Mouse (Mus musculus) neural tube, embryonic 10.5 days (tissue): ENCODE measurements at regions not wholly inside any gene's neighbourhood (a gene's known extent, or its start where the extent isn't known, plus 50 kb on each side); places are given as distances from the start of the nearest gene placed in this dataset.

ENCODE experiments used
- DNase-seq: peaks from one replicate; pipeline ENCODE4 v3.0.0-alpha.2; 2017; ENCODE audit warnings: low spot score; ENCODE audit errors: extremely low spot score

DNA sequence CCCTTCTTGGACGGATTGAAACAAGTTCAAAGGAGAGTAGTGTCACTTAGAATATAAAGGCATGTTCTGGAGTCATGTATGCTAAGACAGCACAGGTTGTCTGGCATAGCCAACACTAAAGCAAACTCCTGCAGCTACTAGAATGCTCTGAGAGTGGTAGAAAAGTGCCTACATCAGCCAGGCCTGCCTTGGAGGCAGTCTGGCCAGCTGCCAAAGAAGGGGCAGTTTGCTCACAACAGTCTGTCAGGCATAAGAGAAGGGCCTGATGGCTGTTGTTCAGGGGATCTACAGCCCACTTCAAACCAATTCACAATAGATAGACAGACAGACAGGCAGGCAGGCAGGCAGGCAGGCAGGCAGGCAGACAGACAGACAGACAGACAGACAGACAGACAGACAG lies 136.5 kb upstream of the Dap start:
- no peak for DNase-seq

DNA sequence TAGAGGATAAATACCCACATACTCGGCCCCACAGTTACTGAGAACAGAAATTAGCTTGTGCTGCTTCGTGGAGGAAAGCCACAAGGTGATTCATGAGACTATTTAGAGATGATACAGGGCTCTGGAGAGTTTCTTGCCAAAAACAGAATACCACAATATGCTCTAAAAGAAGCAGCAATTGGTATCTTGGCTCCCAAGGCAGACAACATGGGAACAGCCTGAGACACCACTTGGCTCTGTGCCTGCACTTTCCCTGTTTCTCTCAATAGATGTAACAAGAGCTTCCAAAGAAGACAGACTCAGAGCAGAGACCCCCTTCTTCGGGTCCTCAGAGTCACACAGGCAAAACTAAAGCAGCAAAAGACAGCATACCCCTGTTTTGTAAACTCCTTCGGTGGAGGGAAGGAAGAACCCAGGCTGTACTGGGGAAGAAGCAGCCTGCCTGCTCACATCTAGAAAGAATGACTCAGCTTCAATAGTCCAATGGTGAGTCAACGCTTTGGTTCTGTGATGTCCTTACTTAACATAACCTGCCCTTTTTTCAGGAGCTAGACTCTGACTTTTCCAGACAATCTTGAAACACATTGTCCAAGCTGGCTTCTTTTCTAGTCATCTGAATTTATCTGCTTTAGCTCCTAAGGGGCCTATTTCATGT lies 132.1 kb upstream of the Dap start:
- no peak for DNase-seq

- DNase-seq: no peak
Observed at GRCm38 (mm10) chr15:31096206-31096605, 127.9 kb upstream of the Dap start.

- no peak for DNase-seq
Observed at GRCm38 (mm10) chr15:31097301-31097700, 126.8 kb upstream of the Dap start.

DNA sequence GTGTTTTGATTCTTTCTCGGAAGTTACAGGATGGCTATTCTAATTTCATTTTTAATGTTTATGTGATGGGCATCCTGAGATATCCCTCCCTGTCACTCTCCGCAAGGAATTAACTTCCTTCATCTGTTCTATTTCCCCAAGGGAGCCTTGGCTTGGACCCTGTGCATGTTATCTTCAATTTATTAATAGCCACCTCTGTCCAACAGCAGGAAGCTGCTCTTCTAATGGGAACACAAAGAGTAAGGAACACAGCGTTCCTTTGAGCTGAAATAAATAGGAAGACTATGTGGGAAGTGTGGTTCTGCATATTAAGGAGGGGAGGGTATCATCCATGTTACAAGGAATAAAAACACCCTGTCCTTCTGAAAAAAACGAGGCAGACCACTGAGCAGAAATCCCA lies 119.4 kb upstream of the Dap start:
- no peak for DNase-seq

DNA sequence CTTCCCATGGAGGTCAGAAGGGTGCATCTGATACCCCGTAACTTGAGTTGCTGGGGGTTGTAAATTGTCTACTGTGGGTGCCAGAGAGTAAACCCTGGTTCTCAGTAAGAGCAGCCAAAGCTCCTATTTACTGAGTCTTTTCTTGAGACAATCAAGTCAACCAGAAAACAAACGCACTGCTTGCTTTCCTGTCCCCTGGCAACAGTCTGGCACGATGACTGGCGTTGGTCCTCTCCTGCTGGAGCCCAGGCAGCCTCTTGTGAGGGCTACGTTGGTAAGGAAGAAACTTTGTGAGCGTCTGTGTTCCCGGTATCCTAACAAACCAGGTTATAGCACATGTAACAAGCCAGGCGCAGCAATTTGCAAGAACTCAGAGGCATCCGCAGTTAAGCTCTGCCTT lies 117.2 kb upstream of the Dap start:
- no peak for DNase-seq

- no peak for DNase-seq
Observed at GRCm38 (mm10) chr15:31113216-31113615, 110.9 kb upstream of the Dap start.

GRCm38 (mm10) chr15:31117338-31117737 lies 106.8 kb upstream of the Dap start:
- DNase-seq: no peak

GRCm38 (mm10) chr15:31120147-31120546 lies 104.0 kb upstream of the Dap start:
- no peak for DNase-seq

DNA sequence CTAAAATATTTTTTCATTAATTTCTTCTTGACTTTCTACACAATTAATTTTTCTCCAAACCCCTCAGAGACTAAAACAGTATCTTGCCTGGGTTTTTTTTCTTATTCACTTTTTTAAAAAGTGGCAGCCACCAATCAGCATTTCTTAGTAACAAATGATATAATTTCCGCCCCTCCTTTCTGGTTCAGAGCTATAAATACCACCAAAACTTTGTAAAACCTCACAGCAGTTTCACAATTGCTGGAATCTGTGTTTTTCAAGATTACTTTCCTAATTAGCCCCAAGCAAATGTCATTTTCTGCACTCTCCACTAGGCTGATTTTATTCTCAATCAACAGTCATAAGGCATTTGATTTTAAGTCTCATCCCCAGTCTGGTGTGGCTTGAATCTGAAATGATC lies 98.3 kb upstream of the Dap start:
- no peak for DNase-seq

DNA sequence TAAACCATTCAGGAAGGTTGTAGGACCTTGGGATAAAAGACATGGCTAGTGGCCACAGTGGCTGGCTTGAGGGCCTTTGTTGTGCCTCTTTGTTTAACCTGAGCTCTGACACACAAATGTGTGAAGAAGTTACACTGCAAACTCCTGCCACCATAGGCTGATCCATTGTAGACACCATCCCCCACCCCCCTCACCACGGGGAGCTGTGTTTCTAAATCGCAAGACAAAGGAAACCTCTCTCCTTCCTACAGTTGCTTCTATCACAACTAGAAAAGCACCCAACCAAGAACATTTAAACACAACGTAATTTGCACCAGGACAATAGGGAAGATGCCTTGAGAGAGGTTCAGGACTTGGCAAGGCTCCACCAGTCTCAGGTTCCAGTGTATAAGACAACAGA lies 97.1 kb upstream of the Dap start:
- no peak for DNase-seq

- DNase-seq: no peak
Observed at GRCm38 (mm10) chr15:31134891-31135290, 89.2 kb upstream of the Dap start.

DNA sequence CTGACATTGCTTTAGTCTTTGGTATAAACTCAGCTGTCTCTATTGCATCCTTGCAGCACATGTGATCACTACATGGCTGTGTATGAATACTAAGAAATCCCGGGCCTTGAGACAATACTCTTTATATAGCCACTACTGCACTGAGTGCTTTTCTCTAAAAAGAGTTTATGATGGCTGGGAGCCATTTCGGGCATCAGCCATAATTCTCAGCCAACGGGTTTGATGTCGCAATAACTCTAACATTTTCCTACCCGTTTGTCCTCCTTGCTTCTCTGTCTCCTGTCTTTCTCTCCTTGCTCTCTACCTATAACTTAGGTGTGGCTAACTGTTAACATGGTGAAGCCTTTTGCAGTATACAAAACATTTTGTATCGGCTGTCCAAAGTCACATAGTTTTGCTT lies 85.5 kb upstream of the Dap start:
- no peak for DNase-seq

- no peak for DNase-seq
Observed at GRCm38 (mm10) chr15:31141750-31142149, 82.4 kb upstream of the Dap start.

- DNase-seq: no peak
Observed at GRCm38 (mm10) chr15:31148251-31149145, 75.6 kb upstream of the Dap start.

- no peak for DNase-seq
Observed at GRCm38 (mm10) chr15:31149855-31150254, 74.3 kb upstream of the Dap start.

DNA sequence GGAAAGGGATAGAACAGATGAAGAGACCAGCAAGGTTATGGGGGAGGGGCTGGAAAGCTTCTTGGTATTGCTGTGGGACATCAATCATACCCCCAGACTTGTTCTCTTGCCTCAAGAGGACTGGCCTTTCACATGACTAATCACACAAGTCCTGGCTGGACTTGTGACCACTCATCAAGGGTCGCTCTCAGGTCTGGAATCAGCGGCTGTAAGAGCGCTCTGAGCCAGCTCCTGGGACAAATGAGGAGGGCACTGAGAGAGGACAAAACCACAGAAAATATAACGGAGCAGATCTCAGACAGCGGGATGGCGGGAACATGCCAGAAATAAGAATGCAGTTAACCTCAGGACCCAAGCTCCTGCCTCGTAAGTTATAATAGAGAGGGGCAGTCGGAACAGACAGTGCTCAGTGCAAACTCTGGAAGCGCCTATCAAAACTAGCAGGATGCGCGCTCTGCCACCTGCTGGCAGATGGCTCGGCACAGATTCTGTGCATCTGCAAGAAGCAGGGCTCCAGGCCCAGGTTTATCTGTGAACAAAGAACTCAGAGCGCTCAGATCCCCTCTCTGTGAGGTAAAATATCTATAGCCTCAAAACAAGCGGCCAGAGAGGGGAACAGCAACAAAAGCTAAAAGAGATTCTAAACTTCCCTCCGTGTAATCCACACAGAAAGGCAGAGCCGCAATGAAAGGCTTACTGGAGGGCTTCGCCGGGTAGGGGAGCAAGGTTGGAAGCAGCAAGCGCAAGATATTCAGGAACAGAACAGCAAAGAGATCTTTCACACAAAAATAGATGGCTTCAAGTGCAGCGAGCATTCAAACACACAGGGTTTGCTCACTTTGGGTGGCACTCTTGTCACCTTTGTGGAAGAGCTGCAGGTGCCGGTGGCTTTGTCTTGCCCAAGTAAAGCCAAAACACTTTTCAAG lies 73.3 kb upstream of the Dap start:
- DNase-seq: peak; percentile 61

GRCm38 (mm10) chr15:31155141-31155540 lies 69.0 kb upstream of the Dap start:
- no peak for DNase-seq

DNA sequence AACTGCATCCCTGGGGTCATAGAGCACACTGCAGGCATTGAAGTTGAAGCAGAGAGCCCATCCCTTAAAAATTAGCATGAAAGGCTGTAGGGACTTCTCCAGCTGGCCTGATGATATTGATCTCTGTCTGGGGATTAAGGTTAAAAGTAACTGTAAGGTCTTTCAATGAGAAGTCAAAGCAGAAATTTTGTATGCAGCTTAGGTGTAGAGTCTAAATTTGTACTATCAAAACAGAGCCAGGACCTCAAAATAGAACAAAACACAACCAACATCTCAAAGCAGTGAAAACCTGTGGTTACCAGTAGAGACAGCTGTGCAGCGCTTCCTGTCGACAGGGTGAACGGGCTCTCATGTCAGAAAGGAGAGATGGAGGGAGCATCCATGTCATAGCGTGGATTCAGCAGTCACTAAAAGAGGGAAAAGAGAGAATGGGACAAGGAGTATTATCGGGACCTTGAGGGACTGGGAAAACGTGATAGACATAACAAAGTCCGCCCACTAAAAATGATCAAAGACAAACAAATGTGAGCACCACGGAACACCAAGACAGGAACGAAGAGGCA lies 57.5 kb upstream of the Dap start:
- no peak for DNase-seq

GRCm38 (mm10) chr15:31167506-31167905 lies 56.6 kb upstream of the Dap start:
- no peak for DNase-seq

GRCm38 (mm10) chr15:31168191-31168590 lies 55.9 kb upstream of the Dap start:
- no peak for DNase-seq
